Mouse (Mus musculus) midbrain, postnatal 0 days (tissue): ENCODE measurements around the gene 4933436I01Rik. TPM values are rescaled to one million over a fixed set of nuclear protein-coding genes. Genes with fewer than 3 reads are reported as not detected.

Experiments
- ATAC-seq: fragments of 200-750 bp; cut with Nextera tagmentation; 2 replicates; pipeline ENCODE4 v1.8.0; 2017; ENCODE audit warnings: moderate number of reproducible peaks, mild to moderate bottlenecking, moderate TSS enrichment, moderate library complexity; ENCODE audit not compliant: low FRiP score
- DNase-seq: peaks from one replicate; pipeline ENCODE4 v3.0.0-alpha.2; 2015; ENCODE audit warnings: low spot score
- H3K27ac ChIP-seq: fragments of 300-500 bp; sonication (generic); 2 replicates; pipeline ENCODE4 v1.5.1; 2014; ENCODE audit warnings: low read depth, mild to moderate bottlenecking, low read length, mixed read lengths
- H3K27me3 ChIP-seq: fragments of 300-500 bp; sonication (generic); 2 replicates; pipeline ENCODE4 v1.6.1; 2014; ENCODE audit warnings: low read length, control low read depth, mixed read lengths; ENCODE audit not compliant: insufficient read depth
- H3K36me3 ChIP-seq: fragments of 300-500 bp; sonication (generic); 2 replicates; pipeline ENCODE4 v1.6.1; 2014; ENCODE audit warnings: low read length, control low read depth, mixed read lengths; ENCODE audit not compliant: insufficient read depth
- H3K4me1 ChIP-seq: fragments of 300-500 bp; sonication (generic); 2 replicates; pipeline ENCODE4 v1.6.1; 2014; ENCODE audit warnings: mild to moderate bottlenecking, control low read depth, antibody characterized with exemption, low read length, mixed read lengths; ENCODE audit not compliant: insufficient read depth
- H3K4me2 ChIP-seq: fragments of 300-500 bp; sonication (generic); 2 replicates; pipeline ENCODE4 v1.6.1; 2014; ENCODE audit warnings: low read depth, mild to moderate bottlenecking, low read length, mixed read lengths; ENCODE audit not compliant: poor library complexity, severe bottlenecking
- H3K4me3 ChIP-seq: fragments of 300-500 bp; sonication (generic); 2 replicates; pipeline ENCODE4 v1.5.1; 2014; ENCODE audit warnings: low read depth, mild to moderate bottlenecking, low read length, moderate library complexity
- H3K9ac ChIP-seq: fragments of 300-500 bp; sonication (generic); replicated peaks from 2 replicates; pipeline ENCODE4 v1.6.1; 2014; ENCODE audit warnings: mild to moderate bottlenecking, low read length, moderate library complexity, mixed read lengths; ENCODE audit not compliant: poor library complexity, severe bottlenecking
- H3K9me3 ChIP-seq: fragments of 300-500 bp; sonication (generic); 2 replicates; pipeline ENCODE4 v1.6.1; 2016; ENCODE audit warnings: low read length, control low read depth
- CTCF ChIP-seq: IDR thresholded peaks from 2 replicates; pipeline ENCODE4 v1.5.1; 2016; ENCODE audit warnings: antibody characterized with exemption, mild to moderate bottlenecking
- WGBS: fragments of 180-500 bp; shearing (Covaris S2); extraction: QIAGEN DNeasy Blood & Tissue Kit; methylation state at CpG from one replicate; pipeline ENCODE4 v1.1.7; 2014; 5-methylcytosine and 5-hydroxymethylcytosine counted together
- polyA plus RNA-seq: library from polyadenylated mRNA; unstranded; fragments of >200 nt; fragmentation: Nextera tagmentation; extraction: Ambion mirVana; gene quantifications from 2 replicates; pipeline ENCODE4 v1.2.1, GENCODE M21; 2015
- total RNA-seq: library from RNA; depleted of rRNA; stranded (reverse); fragments of >200 nt; gene quantifications from 2 replicates; pipeline ENCODE4 v1.2.3, GENCODE M21; 2014; rRNA removed

The 4933436I01Rik gene
- not detected in 2 replicates for total RNA-seq
- polyA plus RNA-seq: not detected in 2 replicates

DNA sequence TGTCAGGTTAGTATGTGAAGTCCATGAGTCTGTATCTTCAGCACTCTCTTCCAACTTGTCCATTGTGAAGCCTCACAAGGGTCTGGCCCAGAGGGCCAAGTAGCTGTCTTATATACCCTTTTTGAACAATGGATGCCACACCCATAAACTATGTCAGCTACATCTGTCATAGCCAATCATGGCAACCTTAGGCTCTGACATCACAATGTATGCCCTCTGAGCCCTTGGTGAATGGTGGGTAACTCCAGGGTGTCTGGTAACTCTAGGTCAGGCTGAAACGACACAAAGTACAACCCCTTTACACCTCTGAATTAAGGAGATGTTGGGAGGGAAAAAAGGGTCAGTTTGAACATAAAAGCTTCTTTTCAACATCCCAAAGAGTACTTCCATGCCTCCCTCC is at the start of gene 4933436I01Rik:
4933436I01Rik (minus strand) TSS at position 101 of the 400 bp plus-strand sequence.
- DNase-seq (no peak), ATAC-seq (no peak)
- TF ChIP-seq CTCF: no peak
- no peak within 1 kb of the TSS for H3K4me3 ChIP-seq
- H3K36me3 ChIP-seq: no peaks in the 10 kb centered on the region
- H3K27me3 ChIP-seq: no peaks in the 10 kb centered on the region
- H3K4me2 ChIP-seq: no peak within 1 kb of the TSS
- H3K4me1 ChIP-seq: no peaks in the 10 kb centered on the region
- no peak within 1 kb of the TSS for H3K9ac ChIP-seq
- H3K27ac ChIP-seq: no peak within 1 kb of the TSS
- H3K9me3 ChIP-seq: no peaks in the 10 kb centered on the region
- 65% methylated on average over 1 of the region's 1 CpGs for whole genome bisulfite sequencing

DNA sequence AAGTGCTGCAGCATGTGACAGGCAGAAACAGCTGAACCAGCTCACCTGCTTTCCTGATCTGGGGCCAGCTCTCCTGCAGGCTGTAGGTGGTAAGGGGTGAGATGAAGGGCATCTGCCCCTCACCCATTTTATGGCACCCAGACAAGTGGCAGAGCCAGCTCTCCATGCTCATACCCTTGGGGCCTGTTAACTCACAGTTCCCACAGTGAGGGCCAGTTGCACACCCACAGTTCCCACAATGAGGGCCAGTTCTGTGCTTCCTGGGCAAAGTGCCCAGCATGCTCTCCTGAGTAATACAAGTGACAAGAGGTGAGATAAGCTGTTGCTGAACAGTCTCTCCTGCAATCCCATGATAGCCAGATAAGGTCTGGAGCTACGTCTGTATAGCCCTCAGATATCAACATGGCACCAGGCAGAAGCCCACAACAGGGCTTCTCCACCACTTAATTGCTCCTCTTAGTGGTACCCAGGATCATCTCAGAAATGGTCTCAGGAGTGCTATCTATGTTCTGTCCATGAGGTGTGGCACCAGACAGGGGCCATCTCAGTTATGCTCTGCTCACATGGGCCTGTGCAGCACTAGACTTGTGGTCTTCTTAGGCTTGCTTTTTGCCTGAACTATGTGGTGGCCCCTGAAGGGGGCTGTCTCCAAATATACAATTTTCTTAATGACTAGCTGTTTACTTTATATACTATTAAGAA is 3.7 kb upstream of the 4933436I01Rik start:
- no peak overlapping the region for H3K4me3 ChIP-seq
- 70% methylated on average over 1 of the region's 1 CpGs for WGBS
- H3K9me3 ChIP-seq: no peaks in the 10 kb centered on the region
- no peaks in the 10 kb centered on the region for H3K27me3 ChIP-seq
- no peak overlapping the region for H3K27ac ChIP-seq
- no peaks in the 10 kb centered on the region for H3K36me3 ChIP-seq
- H3K4me1 ChIP-seq: no peaks in the 10 kb centered on the region
- DNase-seq (no peak), ATAC-seq (no peak)
- H3K4me2 ChIP-seq: no peak overlapping the region
- no peak for TF ChIP-seq CTCF
- no peak overlapping the region for H3K9ac ChIP-seq

DNA sequence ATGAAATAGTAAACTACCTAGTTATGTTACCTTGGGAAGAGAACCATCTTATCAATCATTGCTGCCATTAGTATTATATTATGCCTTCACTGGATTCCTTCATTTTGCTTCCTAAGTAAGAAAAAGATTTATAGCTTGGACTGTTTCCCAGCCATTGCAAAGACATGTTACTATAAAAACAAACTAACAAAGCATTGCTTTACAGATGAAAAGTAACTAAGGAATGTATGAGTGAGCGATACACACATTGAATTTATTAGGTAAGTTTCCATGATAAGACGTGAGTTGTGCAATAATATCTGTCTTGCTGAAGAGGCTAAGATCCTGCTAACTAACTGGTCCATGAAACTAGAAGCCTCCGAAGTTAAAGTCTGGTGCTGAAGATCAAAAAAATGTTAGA is 37.8 kb downstream of the 4933436I01Rik start:
- Histone ChIP-seq H3K9me3 (no peaks in the 10 kb centered on the region), H3K36me3 (no peaks in the 10 kb centered on the region), H3K9ac (no peak overlapping the region), H3K4me3 (no peak overlapping the region), H3K27me3 (no peaks in the 10 kb centered on the region), H3K27ac (no peak overlapping the region), H3K4me2 (no peak overlapping the region), H3K4me1 (no peaks in the 10 kb centered on the region)
- DNase-seq (no peak), ATAC-seq (no peak)
- 85% methylated on average over 3 of the region's 3 CpGs for WGBS
- TF ChIP-seq CTCF: no peak

Other genes with a start within 250 kb of the 4933436I01Rik start
- gene Gm1140, start 227.9 kb downstream of the 4933436I01Rik start, total RNA-seq: not detected in 2 replicates
- gene Gm1140, start 227.9 kb downstream of the 4933436I01Rik start, polyA plus RNA-seq: not detected in 2 replicates
- not detected in 2 replicates for gene Gm14692, start 225.8 kb downstream of the 4933436I01Rik start, total RNA-seq
- gene Gm14692, start 225.8 kb downstream of the 4933436I01Rik start, polyA plus RNA-seq: not detected in 2 replicates